Mouse (Mus musculus) stomach, embryonic 16.5 days (tissue): ENCODE measurements around the gene Tspear. TPM values are rescaled to one million over a fixed set of nuclear protein-coding genes. Genes with fewer than 3 reads are reported as not detected.

Experiments
- ATAC-seq: fragments of 200-750 bp; cut with Nextera tagmentation; 2 replicates; pipeline ENCODE4 v1.8.0; 2017; ENCODE audit warnings: moderate number of reproducible peaks, moderate TSS enrichment; ENCODE audit not compliant: insufficient read depth, low FRiP score
- H3K27ac ChIP-seq: fragments of 300-500 bp; sonication (generic); 2 replicates; pipeline ENCODE4 v1.5.1; 2014; ENCODE audit warnings: low read length
- H3K27me3 ChIP-seq: fragments of 300-500 bp; sonication (generic); 2 replicates; pipeline ENCODE4 v1.6.1; 2014; ENCODE audit warnings: low read length, control low read depth, mixed read lengths; ENCODE audit not compliant: control insufficient read depth, insufficient read depth
- H3K36me3 ChIP-seq: fragments of 300-500 bp; sonication (generic); 2 replicates; pipeline ENCODE4 v1.6.1; 2014; ENCODE audit warnings: low read length; ENCODE audit not compliant: control insufficient read depth, insufficient read depth
- H3K4me1 ChIP-seq: fragments of 300-500 bp; sonication (generic); 2 replicates; pipeline ENCODE4 v1.6.1; 2014; ENCODE audit warnings: low read length, control low read depth, mixed read lengths; ENCODE audit not compliant: control insufficient read depth, insufficient read depth
- H3K4me2 ChIP-seq: fragments of 300-500 bp; sonication (generic); 2 replicates; pipeline ENCODE4 v1.6.1; 2014; ENCODE audit warnings: low read depth, low read length, mixed read lengths
- H3K4me3 ChIP-seq: fragments of 300-500 bp; sonication (generic); replicated peaks from 2 replicates; pipeline ENCODE4 v1.5.1; 2014; ENCODE audit warnings: mild to moderate bottlenecking, low read length
- H3K9ac ChIP-seq: fragments of 300-500 bp; sonication (generic); 2 replicates; pipeline ENCODE4 v1.6.1; 2014; ENCODE audit warnings: low read length
- H3K9me3 ChIP-seq: fragments of 300-500 bp; sonication (generic); replicated peaks from 2 replicates; pipeline ENCODE4 v1.6.1; 2016; ENCODE audit warnings: low read length, control low read depth; ENCODE audit not compliant: control insufficient read depth
- WGBS: fragments of 180-500 bp; shearing (Covaris S2); extraction: QIAGEN DNeasy Blood & Tissue Kit; methylation state at CpG from one replicate; pipeline ENCODE4 v1.1.7; 2014; 5-methylcytosine and 5-hydroxymethylcytosine counted together
- polyA plus RNA-seq: library from polyadenylated mRNA; unstranded; fragments of >200 nt; fragmentation: Nextera tagmentation; extraction: Ambion mirVana; gene quantifications from 2 replicates; pipeline ENCODE4 v1.2.1, GENCODE M21; 2015

Tspear gene
- polyA plus RNA-seq, 1 experiment from 2014 or later, result 0.96 TPM

- Histone ChIP-seq H3K27ac (no peak within 1 kb of the TSS), H3K27me3 (no peaks in the 10 kb centered on the region), H3K4me2 (no peak within 1 kb of the TSS), H3K9me3 (no peaks in the 10 kb centered on the region), H3K4me1 (no peaks in the 10 kb centered on the region), H3K4me3 (no peak within 1 kb of the TSS), H3K36me3 (no peaks in the 10 kb centered on the region), H3K9ac (no peak within 1 kb of the TSS)
- no peak for ATAC-seq
- 49% methylated on average over 7 of the region's 7 CpGs for WGBS
Measured at GRCm38 (mm10) chr10:77861675-77862074, 175.3 kb downstream of the Tspear start, which contains the start of gene Gm3285. Gene Gm3285 (plus strand): TSS chr10:77861975.

DNA sequence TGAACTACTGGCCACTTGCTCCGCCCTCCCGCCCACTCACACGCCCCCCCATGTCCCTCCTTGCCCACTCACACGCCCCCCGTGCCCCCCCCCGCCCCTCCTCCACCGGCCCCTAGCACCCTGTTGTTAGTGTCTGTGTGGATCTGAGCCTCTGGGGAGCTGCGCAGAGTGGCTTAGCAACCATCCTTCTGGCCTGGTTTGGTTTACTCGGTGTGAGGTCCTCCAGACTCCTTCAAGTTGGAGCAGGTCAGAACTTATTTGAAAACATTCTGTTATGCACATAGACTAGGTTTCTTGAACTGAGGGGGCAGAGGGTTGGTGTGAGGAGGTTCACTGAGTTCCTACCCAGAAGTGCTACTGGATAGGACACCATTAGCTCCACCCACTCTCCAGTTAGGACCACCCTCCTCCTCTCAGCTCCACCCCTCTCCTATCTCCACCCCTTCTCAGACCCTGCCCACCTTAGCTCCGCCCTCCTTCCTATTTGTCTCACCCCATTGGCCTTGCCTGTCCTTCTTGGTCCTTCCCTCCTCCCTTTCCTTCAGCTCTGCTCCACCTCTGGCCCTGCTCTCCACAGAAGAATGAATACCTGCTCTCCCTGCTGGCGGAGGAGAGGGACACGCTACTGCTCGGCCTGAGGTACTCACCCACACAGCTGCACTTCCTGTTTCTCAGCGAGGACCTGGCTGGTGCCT, 177.8 kb downstream of the Tspear start:
- Histone ChIP-seq H3K27me3 (no peaks in the 10 kb centered on the region), H3K4me3 (peak overlapping the region; percentile 35), H3K36me3 (no peaks in the 10 kb centered on the region), H3K9ac (peak overlapping the region; percentile 60), H3K4me1 (no peaks in the 10 kb centered on the region), H3K4me2 (peak overlapping the region; percentile 51), H3K9me3 (no peaks in the 10 kb centered on the region), H3K27ac (peak overlapping the region; percentile 25; the same call in 1 of the 2 replicates)
- peak; percentile 93 for ATAC-seq
- 37% methylated on average over 14 of the region's 14 CpGs for WGBS

DNA sequence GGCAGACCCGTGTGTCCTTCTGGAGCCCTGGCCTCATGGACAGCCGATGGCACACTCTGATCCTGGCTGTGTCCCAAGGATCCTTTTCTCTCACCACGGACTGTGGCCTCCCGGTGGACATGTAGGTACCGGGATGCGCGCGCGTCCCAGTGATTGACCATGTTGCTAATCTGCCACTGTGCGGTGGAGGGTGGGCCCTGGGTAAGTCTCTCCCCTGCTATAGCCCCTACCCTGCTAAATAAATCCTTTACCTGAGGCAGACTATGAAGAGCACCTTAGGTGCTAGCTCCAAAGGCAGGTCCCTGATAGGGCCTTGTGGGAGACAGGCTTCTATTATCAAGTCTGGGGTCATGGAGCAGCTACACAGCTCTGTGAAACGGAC, 178.4 kb downstream of the Tspear start:
- Histone ChIP-seq H3K27ac (no peak overlapping the region), H3K4me2 (peak overlapping the region; percentile 51), H3K9me3 (no peaks in the 10 kb centered on the region), H3K4me3 (peak overlapping the region; percentile 35), H3K4me1 (no peaks in the 10 kb centered on the region), H3K9ac (peak overlapping the region; percentile 60), H3K27me3 (no peaks in the 10 kb centered on the region), H3K36me3 (no peaks in the 10 kb centered on the region)
- ATAC-seq, result peak; percentile 7; the same call in 1 of the 2 replicates
- WGBS, result 25% methylated on average over 11 of the region's 11 CpGs

DNA sequence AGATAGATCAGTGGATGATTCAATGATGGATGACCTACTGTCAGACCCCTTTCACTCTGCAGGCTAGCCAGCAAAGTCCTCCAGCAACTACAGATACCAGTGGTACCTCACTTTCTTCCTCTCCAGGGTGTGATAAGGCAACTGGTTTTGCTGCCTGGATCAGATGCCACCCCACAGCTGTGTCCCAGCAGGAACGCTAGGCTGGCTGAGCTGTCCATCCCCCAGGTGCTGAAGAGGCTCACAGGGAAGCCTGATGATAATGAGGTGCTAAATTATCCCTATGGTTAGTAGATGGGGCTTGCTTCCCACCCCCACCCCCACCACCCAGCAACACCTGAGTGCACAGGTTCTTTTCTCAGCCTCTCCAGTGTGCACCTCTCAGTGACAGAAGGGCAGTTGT, 181.2 kb downstream of the Tspear start:
- H3K36me3 ChIP-seq, result no peaks in the 10 kb centered on the region
- no peaks in the 10 kb centered on the region for H3K27me3 ChIP-seq
- no peak overlapping the region for H3K4me2 ChIP-seq
- WGBS, result 0% methylated on average over 1 of the region's 1 CpGs
- no peaks in the 10 kb centered on the region for H3K4me1 ChIP-seq
- ATAC-seq, result no peak
- no peaks in the 10 kb centered on the region for H3K9me3 ChIP-seq
- H3K9ac ChIP-seq, result no peak overlapping the region
- H3K4me3 ChIP-seq, result no peak overlapping the region
- H3K27ac ChIP-seq, result no peak overlapping the region

GRCm38 (mm10) chr10:77869651-77870050, 183.3 kb downstream of the Tspear start:
- WGBS, result 89% methylated on average over 7 of the region's 7 CpGs
- ATAC-seq, result no peak
- no peaks in the 10 kb centered on the region for H3K27me3 ChIP-seq

GRCm38 (mm10) chr10:77878985-77879384, 192.6 kb downstream of the Tspear start:
- Histone ChIP-seq H3K36me3 (no peaks in the 10 kb centered on the region), H3K9ac (no peak overlapping the region), H3K4me2 (no peak overlapping the region), H3K9me3 (no peaks in the 10 kb centered on the region), H3K4me1 (no peaks in the 10 kb centered on the region), H3K27me3 (no peaks in the 10 kb centered on the region), H3K4me3 (no peak overlapping the region), H3K27ac (no peak overlapping the region)
- WGBS, result 66% methylated on average over 6 of the region's 6 CpGs
- no peak for ATAC-seq

More at GRCm38 (mm10) chr10:77869651-77870050, 183.3 kb downstream of the Tspear start:
- H3K36me3 ChIP-seq, result no peaks in the 10 kb centered on the region
- no peak overlapping the region for H3K27ac ChIP-seq
- no peaks in the 10 kb centered on the region for H3K4me1 ChIP-seq
- no peak overlapping the region for H3K4me2 ChIP-seq
- no peak overlapping the region for H3K9ac ChIP-seq
- no peaks in the 10 kb centered on the region for H3K9me3 ChIP-seq
- no peak overlapping the region for H3K4me3 ChIP-seq

GRCm38 (mm10) chr10:77880305-77880704, 193.9 kb downstream of the Tspear start:
- H3K4me3 ChIP-seq, result no peak overlapping the region
- WGBS, result 74% methylated on average over 3 of the region's 3 CpGs
- no peaks in the 10 kb centered on the region for H3K27me3 ChIP-seq
- no peak overlapping the region for H3K27ac ChIP-seq
- no peaks in the 10 kb centered on the region for H3K36me3 ChIP-seq
- no peak overlapping the region for H3K4me2 ChIP-seq
- no peak for ATAC-seq
- H3K4me1 ChIP-seq, result no peaks in the 10 kb centered on the region
- no peaks in the 10 kb centered on the region for H3K9me3 ChIP-seq
- no peak overlapping the region for H3K9ac ChIP-seq

DNA sequence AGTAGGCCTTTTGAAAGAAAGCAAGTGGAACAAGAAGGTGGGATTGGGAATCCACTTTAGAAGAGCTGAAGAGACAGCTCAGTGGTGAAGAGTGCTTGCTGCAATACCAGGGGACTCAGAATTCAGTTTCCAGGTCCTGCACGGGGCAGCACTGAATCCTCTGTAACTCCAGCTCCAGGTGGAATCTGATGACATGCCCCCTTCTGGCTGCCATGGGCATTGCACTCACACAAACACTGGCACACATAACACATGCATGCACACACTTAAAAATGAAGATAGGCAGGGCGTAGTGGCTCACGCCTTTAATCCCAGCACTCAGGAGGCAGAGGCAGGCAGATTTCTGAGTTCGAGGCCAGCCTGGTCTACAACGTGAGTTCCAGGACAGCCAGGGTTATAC, 196.2 kb downstream of the Tspear start:
- Histone ChIP-seq H3K9ac (no peak overlapping the region), H3K4me2 (no peak overlapping the region), H3K27ac (no peak overlapping the region), H3K4me1 (no peaks in the 10 kb centered on the region), H3K9me3 (no peaks in the 10 kb centered on the region), H3K36me3 (no peaks in the 10 kb centered on the region), H3K27me3 (no peaks in the 10 kb centered on the region), H3K4me3 (no peak overlapping the region)
- ATAC-seq, result no peak
- WGBS, result 83% methylated on average over 5 of the region's 5 CpGs

DNA sequence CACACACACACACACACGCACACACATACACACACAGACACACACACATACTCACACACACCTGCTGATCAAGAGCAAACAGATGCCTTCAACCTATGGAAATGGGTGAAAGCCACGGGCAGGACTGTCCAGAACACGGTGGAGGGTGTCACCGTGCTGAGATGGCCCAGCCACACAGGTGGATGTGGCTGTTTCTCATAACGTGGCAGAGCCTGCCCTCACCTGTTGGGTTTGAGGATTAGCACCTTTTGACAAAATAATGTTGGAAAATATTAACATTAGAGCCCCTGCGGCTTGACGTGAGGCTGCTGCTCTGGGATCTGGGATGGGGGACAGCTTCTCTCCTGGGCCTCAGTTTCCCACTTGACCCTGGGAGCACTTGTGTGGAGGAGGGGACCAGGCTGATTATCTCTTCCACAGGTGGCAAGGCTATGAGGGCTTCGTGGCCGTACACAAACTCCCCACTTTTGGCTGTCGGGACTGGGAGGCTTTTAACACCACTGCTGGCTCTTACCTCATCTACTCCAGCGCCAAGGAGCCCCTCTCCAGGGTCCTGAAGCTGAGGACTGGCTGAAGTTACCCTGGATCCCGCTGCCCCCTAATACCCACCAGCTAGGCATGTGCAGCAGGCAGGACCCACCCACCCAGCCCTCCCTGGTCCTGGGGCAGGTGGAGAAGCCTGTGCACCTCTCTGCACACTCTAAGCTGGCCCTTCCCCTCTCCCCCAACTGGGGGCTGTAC, 199.8 kb downstream of the Tspear start:
- H3K27me3 ChIP-seq, result no peaks in the 10 kb centered on the region
- WGBS, result 41% methylated on average over 12 of the region's 12 CpGs

More for the DNA sequence above, 199.8 kb downstream of the Tspear start:
- Histone ChIP-seq H3K27ac (no peak overlapping the region), H3K4me3 (no peak overlapping the region), H3K9ac (no peak overlapping the region), H3K36me3 (no peaks in the 10 kb centered on the region), H3K9me3 (0 out of 2 replicates have a peak, but pooled peaks cover 3% of the 10 kb centered on the region), H3K4me1 (no peaks in the 10 kb centered on the region), H3K4me2 (no peak overlapping the region)
- no peak for ATAC-seq
